Mouse (Mus musculus): ENCODE data around the gene Snx9.

The Snx9 gene

DNA sequence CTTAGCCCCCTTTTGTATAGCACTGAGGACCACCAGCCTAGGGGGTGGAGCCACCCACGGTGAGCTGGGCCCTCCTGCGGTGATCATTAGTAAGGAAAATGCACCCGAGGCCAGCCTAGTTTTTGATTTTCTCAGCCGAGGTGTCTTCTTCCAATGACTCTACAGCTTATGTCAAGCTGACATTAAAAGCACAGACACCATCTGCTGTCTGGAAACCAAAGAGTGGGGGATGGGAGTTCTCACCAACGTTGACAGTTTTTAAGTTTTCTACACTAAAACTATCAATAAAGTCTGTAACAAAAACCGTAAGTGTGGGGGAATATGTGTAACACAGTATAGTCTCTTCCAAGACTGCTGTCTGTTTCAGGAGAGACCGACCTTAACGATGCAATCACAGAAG, 83.1 kb downstream of the Snx9 start:
- DNase-seq (ENCODE audit: low read depth, low spot score): no peak

DNA sequence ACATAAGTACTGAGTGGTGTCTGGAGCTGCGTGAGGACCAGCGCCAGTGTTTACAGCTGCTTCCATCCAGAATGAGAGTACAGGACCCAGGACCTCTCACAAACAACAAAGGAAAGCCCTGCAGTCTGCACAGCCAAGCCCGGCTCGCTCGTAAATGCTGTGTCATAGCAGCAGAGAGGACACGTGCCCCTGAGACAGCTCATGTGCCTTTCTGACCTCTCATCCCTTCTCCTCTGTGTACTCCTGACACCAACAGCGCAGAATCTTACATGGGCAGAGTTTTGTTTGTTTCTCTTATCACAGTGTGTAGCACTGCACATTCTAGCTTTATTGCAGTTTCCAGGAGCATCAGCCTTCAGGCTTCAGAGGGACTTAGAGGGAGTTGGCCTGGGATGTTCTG, 85.6 kb downstream of the Snx9 start:
- no peak for DNase-seq (ENCODE audit: low read depth, low spot score)

- no peak for DNase-seq (ENCODE audit: low read depth, low spot score)
Observed at GRCm38 (mm10) chr17:5929031-5929430, 87.9 kb downstream of the Snx9 start.

DNA sequence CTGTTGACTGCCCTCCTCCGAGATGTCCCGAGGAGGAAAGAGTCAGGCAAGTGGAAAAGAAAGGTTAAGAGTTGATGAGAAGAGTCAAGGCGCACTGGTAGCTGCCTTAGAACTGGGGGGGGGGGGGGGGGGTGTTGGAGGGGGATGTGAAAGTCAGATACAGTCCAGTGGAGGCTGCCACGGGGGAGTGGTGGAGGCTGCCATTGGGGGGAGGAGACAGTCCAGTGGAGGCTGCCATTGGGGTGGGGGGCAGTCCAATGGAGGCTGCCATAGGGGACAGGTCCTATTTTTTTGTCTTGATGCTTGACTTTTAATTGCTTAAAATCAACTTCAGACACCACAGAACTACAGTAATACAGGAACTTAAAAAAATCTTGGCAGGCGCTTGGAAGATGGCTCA, 91.0 kb downstream of the Snx9 start:
- DNase-seq (ENCODE audit: low read depth, low spot score): no peak

GRCm38 (mm10) chr17:5934554-5935324, 93.6 kb downstream of the Snx9 start:
- DNase-seq (ENCODE audit: low read depth, low spot score): no peak

DNA sequence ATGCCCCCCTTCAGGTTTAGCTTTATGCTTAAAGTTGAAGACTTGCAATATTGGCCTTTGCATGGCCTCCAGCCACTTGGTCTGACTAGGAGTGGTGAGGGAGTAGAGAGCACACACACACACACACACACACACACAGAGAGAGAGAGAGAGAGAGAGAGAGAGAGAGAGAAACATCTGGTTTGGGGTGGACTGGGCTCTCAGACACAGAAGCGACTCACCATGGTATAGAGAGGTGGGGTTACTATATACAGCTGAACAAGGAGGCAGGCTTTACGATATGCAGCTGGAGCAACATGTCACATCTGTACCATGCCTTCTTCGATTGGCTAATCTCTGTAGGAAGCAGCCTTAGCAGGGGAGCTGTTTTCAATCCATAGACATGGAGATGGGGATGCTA, 94.6 kb downstream of the Snx9 start:
- no peak for DNase-seq (ENCODE audit: low read depth, low spot score)

DNA sequence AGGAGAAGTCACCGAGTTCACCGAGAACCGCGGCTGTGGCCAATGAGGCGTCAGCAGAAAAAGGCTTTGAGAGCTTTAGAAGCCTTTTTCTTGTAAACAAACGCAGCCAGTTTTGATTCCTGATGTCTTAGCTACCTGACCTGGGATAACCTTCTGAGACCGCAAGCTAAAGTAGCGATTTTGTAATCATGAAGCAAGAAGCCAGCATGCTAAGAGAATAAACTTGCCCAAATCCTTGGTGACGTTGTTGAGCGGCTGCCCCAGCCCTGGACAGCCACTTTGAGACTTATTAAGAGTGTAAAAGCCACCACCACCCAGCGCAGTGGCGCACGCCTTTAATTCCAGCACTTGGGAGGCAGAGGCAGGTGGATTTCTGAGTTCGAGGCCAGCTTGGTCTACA, 95.1 kb downstream of the Snx9 start:
- DNase-seq (ENCODE audit: low read depth, low spot score): no peak

DNA sequence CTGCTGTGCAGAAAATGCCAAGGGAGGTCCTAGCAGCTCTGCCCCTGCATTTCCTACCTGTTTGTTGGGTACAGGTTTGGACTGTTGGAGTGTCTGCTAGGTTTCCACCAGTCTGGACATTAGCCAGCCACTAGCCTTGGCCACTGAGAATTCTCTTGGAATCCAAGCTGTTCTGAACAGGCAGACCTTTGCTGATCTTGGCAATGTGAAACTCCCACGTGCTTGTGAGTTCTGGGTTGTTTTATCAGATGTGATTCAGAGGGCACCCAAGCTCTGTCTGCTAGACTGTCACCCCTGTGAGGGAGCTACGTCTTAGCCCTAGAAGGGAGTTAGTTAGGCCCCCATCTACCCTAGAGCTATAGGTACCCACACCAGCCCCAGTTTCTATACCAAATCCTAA, 96.3 kb downstream of the Snx9 start:
- no peak for DNase-seq (ENCODE audit: low read depth, low spot score)

DNA sequence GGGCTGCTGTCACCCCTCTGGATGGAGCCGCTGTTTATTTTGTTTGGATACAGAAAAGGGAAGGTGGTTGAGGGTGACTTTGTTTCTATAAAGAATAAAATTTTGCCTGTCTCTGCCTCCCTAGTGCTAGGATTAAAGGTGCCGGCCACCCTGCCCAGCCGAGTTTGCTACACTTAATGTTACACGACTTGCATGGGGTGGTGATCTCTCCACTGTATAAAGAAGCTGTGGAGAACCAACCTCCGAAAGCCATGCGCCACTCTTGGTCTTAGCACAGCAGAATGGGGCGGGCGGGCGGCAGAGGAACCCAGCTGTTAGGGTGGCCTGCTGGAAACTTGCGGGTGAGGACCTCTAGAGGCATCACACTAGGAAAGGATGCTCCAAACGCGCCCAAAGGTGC, 98.7 kb downstream of the Snx9 start:
- no peak for DNase-seq (ENCODE audit: low read depth, low spot score)

GRCm38 (mm10) chr17:5940792-5941191, 99.7 kb downstream of the Snx9 start:
- no peak for DNase-seq (ENCODE audit: low read depth, low spot score)

- DNase-seq (ENCODE audit: low read depth, low spot score): no peak
Observed at GRCm38 (mm10) chr17:5941230-5942043, 100.3 kb downstream of the Snx9 start, which contains the start of gene Synj2. Synj2 (plus strand) TSS chr17:5941280.

DNA sequence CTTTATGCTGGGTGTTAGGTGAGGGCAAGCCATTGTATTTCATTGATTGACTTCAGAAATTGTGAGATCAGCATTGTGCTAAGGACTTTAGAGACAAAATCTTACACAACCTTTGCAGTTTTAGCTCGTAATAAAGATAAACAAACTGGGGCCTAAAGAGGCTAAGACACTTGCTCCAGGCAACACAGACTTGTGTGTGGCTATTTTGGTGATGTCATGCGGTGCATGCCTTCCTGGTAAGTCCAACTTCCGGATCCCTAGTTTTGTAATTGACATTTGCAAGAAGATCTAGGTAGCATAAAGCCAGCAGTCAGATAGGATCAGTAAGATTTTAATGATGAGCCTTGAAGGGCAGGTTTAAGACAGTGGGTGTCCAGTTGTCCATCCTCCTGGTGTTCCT, 101.0 kb downstream of the Snx9 start:
- no peak for DNase-seq (ENCODE audit: low read depth, low spot score)

DNA sequence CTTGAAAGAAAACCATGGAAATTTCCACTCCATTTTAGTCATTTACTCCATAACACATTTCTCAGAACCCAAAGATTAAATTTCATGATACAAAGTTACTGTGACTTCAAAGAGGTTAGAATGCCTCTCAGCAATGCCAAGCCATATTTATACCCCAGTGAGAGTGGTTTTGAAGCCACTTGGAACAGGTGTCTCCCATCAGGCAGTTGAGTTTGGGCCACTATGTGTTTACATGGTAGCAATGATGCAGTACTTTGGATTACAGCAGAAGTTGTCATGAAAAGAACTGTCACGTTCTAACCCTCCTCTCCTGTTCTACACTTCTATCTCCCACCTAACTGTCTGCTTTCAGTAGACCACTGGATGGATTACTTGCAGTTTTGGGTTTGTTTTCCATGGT, 101.9 kb downstream of the Snx9 start:
- no peak for DNase-seq (ENCODE audit: low read depth, low spot score)

DNA sequence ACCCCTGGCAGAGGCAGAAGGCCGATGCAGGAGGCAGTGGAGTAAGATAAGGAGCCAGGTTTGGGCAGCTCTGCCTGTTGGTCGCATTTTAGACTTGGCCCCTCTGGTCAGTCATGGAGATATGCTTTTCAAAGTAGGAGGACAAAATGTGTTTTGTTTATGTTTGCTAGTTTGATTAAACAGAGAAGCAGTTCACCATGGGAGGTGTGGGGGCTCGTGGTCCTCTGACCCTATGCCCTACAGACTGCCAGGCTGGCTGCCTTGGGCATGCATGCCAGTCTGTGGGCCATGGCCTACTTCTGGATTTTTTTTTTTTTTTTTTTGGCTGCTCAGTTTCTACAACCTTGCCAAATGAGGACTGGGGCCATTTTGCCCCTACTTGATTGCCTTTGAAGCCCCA, 105.9 kb downstream of the Snx9 start:
- no peak for DNase-seq (ENCODE audit: low read depth, low spot score)

GRCm38 (mm10) chr17:5952455-5952854, 111.3 kb downstream of the Snx9 start:
- DNase-seq (ENCODE audit: low read depth, low spot score): no peak

GRCm38 (mm10) chr17:5956350-5957000, 115.3 kb downstream of the Snx9 start:
- DNase-seq (ENCODE audit: low read depth, low spot score): no peak

DNA sequence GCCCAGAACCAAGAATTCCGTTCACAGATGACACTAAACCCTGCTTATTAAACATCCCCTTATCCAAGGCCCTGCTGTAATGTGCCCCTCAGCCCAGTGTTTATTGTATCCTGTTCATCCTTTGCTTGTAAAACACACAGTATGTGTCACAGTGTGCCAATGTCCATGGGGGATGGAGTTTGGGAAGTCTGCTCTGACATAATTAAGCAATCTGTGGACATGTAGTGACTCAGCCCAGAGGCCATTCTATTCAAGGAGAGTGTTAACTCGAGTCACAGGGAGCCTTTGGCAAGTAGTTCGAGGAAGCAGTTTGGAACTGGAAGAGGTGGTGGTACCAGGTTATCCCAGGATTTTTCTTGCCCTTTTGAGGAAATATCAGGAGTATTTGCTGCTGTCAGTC, 116.0 kb downstream of the Snx9 start:
- DNase-seq (ENCODE audit: low read depth, low spot score): no peak

DNA sequence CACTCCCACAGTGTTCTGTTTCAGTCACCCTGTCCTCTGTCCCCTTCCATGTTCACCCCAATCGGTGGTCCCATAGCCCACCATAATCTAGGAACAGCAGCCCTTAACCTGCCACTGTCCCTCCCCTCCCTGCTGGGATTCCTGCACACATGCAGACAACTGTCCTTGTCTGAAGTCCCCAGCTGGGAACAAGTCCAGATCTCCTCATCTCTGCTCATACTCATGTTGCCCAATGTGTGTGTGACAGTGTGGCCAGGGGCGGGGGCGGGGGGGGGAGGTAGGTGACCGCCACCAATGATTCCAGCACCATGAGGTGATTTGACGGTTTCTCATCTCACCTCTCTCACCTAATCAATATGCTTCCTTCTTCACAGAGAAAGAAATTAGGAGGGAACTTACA, 117.1 kb downstream of the Snx9 start:
- DNase-seq (ENCODE audit: low read depth, low spot score): no peak

GRCm38 (mm10) chr17:5958636-5959035, 117.5 kb downstream of the Snx9 start:
- DNase-seq (ENCODE audit: low read depth, low spot score): no peak

GRCm38 (mm10) chr17:5959096-5959495, 118.0 kb downstream of the Snx9 start:
- DNase-seq (ENCODE audit: low read depth, low spot score): no peak

GRCm38 (mm10) chr17:5959802-5960201, 118.7 kb downstream of the Snx9 start:
- DNase-seq (ENCODE audit: low read depth, low spot score): no peak

DNA sequence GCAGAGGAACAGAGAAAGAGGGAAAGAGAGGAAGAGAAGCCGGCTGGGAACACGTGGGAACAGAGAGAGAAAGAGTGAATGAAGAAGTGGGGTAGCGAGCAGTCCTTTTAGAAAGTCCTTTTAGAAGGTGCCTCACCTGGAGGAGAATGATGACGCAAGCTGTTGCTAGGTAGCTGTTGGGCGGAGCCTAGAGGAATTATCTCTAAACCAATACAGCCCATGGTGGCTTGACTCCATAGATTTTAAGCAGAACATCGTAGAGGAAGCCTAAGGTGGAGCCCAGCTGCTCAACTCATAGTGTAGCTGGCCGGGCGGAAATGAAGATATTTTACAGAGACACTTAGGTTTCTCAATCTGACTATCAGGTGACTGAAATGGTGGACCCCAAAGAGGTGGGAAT, 122.6 kb downstream of the Snx9 start:
- DNase-seq (ENCODE audit: low read depth, low spot score): no peak

Data from telencephalon, adult 2 months (tissue).